ENCODE assay signal across 8 mouse cellular contexts in the genomic region with DNA sequence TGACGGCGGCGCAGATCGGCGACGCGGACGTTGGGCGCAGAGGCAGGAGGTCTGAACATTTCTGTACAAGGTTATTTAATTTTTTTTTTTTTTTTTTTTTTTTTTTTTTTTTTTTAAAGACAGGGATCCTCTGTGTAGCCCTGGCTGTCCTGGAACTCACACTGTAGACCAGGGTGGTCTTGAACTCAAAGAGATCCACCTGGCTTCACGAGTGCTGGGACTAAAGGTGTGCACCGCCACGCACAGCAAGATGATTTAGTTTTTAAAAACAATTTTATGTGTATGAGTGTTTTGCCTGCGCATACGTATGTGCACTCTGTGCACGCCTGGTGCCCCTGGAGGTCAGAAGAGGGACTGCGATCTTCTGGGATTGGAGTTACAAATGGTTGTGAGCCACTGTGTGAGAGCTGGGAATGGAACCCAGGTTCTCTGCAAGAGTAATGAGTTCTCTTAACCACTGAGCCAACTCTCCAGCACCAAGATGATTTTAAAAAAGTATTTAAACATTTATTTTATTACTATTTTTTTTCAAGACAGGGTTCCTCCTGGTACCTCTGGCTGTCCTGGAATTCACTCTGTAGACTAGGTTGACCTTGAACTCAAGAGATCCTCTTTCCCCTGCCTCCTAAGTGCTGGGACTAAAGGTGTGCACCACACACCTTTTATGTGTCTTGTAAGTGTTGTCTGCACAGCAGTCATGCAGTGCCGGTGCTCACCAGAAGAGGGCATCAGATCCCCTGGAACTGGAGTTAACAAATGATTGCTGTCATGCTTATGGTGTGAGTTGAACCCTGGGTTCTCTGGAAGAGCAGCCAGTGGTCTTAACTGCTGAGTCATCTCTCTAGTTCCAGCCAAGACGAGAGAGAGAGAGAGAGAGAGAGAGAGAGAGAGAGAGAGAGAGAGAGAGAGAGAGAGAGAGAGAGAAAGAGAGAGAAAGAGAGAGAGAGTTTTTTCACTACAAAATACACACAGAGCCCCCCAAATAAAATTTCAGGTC. TPM values are rescaled to one million over a fixed set of nuclear protein-coding genes. Genes with fewer than 3 reads are reported as not detected.
DNase-seq lines count a peak whose midpoint lies in the region; ATAC-seq and TF ChIP-seq lines count a peak whose summit lies in the region.

A gene (minus strand): TSS at position 51 of the 997 bp plus-strand sequence.

- H3K9ac ChIP-seq in heart, embryonic 12.5 days = no peak within 1 kb of the TSS
- H3K9ac ChIP-seq in liver, embryonic 12.5 days = no peak within 1 kb of the TSS

- H3K9me3 ChIP-seq in heart, embryonic 12.5 days (replicated peaks) = no peaks in the 10 kb centered on the region
- H3K9me3 ChIP-seq in liver, embryonic 12.5 days (replicated peaks) = no peaks in the 10 kb centered on the region

- H3K4me2 ChIP-seq in heart, embryonic 12.5 days = no peak within 1 kb of the TSS
- no peak within 1 kb of the TSS for H3K4me2 ChIP-seq in liver, embryonic 12.5 days

- H3K36me3 ChIP-seq in heart, embryonic 12.5 days = no peaks in the 10 kb centered on the region
- no peaks in the 10 kb centered on the region for H3K36me3 ChIP-seq in liver, embryonic 12.5 days
- H3K36me3 ChIP-seq in small intestine, adult 2 months (ENCODE audit: control insufficient read depth, insufficient read depth, low read length) = no peaks in the 10 kb centered on the region

- peak; percentile 30; the same call in 1 of the 2 replicates for TF ChIP-seq CTCF in small intestine, adult 2 months (IDR thresholded peaks at IDR 0.05; ENCODE audit: extremely low read depth, insufficient read length, insufficient replicate concordance, low read depth, low read length)

- peak; percentile 22 for DNase-seq in heart, adult 8-10 months (ENCODE audit: low spot score)
- peak; percentile 26 for DNase-seq in urinary bladder, postnatal 25 days (ENCODE audit: low spot score)
- DNase-seq in urinary bladder, adult 2 months (ENCODE audit: low spot score) = no peak
- peak; percentile 41 for DNase-seq in embryo, embryonic 9.5 days (ENCODE audit: extremely low spot score)
- DNase-seq in MN1 (ENCODE audit: low spot score) = no peak

- no peak for ATAC-seq in heart, embryonic 12.5 days (ENCODE audit: insufficient number of reproducible peaks, low FRiP score)
- ATAC-seq in liver, embryonic 12.5 days = no peak

- no peak for TF ChIP-seq POLR2A in small intestine, adult 2 months (IDR thresholded peaks at IDR 0.05; ENCODE audit: low read depth, low read length)

- no peak within 1 kb of the TSS for H3K4me3 ChIP-seq in heart, embryonic 12.5 days
- no peak within 1 kb of the TSS for H3K4me3 ChIP-seq in liver, embryonic 12.5 days
- no peak within 1 kb of the TSS for H3K4me3 ChIP-seq in small intestine, adult 2 months (ENCODE audit: low read depth, low read length)

- no peak within 1 kb of the TSS for H3K27ac ChIP-seq in heart, embryonic 12.5 days (ENCODE audit: poor library complexity, severe bottlenecking)
- 0 out of 2 replicates have a peak within 1 kb of the TSS, but pooled peaks have one; percentile 81 for H3K27ac ChIP-seq in liver, embryonic 12.5 days
- H3K27ac ChIP-seq in small intestine, adult 2 months (ENCODE audit: insufficient read depth, low read depth, low read length) = no peak within 1 kb of the TSS

- H3K4me1 ChIP-seq in heart, embryonic 12.5 days (replicated peaks) = no peaks in the 10 kb centered on the region
- peaks cover 27% of the 10 kb centered on the region for H3K4me1 ChIP-seq in liver, embryonic 12.5 days
- H3K4me1 ChIP-seq in small intestine, adult 2 months (ENCODE audit: control insufficient read depth, insufficient read depth, insufficient read length, low read length) = no peaks in the 10 kb centered on the region

- 84% methylated on average over 18 of the region's 18 CpGs for WGBS in heart, embryonic 12.5 days
- 79% methylated on average over 18 of the region's 18 CpGs for WGBS in liver, embryonic 12.5 days (ENCODE audit: insufficient replicate concordance)
- 85% methylated on average over 18 of the region's 18 CpGs for WGBS in small intestine, adult 2 months

- H3K27me3 ChIP-seq in heart, embryonic 12.5 days (replicated peaks) = no peaks in the 10 kb centered on the region
- H3K27me3 ChIP-seq in liver, embryonic 12.5 days (replicated peaks) = peaks cover 2% of the 10 kb centered on the region
- H3K27me3 ChIP-seq in small intestine, adult 2 months (ENCODE audit: control insufficient read depth, insufficient read depth, low read length) = no peaks in the 10 kb centered on the region

RNA-seq across cellular contexts. Expression of the gene that starts here (rescaled TPM):
- not detected for total RNA-seq in heart, adult 8-10 months (2022)
- 0.53 TPM in 1 of 2 replicates, not detected in the other for polyA plus RNA-seq in heart, embryonic 12.5 days (2016; fragmentation: Nextera tagmentation; extraction: Ambion mirVana)
- 0.25 TPM in 1 of 2 replicates, not detected in the other for polyA plus RNA-seq in urinary bladder, adult 2 months (2012; rRNA removed)
- not detected in 2 replicates for polyA plus RNA-seq in liver, embryonic 12.5 days (2016; fragmentation: Nextera tagmentation; extraction: Ambion mirVana)
- not detected in 2 replicates for polyA plus RNA-seq in small intestine, adult 2 months (2012; rRNA removed)

Comparison
In these comparisons a context has a peak if more than half of its experiments do, and no peak if none do; other contexts are left out.
1. DNase-seq: peak in urinary bladder, postnatal 25 days (single experiment) and embryo, embryonic 9.5 days (single experiment); none in urinary bladder, adult 2 months (single experiment) and MN1 (single experiment).
2. Peak in DNase-seq in heart, adult 8-10 months; RNA of the gene not detected or under 1 TPM.